Mouse (Mus musculus) kidney, embryonic 15.5 days (tissue): ENCODE measurements at regions not wholly inside any gene's neighbourhood (a gene's known extent, or its start where the extent isn't known, plus 50 kb on each side); places are given as distances from the start of the nearest gene placed in this dataset.

Source experiments
- ATAC-seq: fragments of 200-750 bp; cut with Nextera tagmentation; replicated peaks from 2 replicates; pipeline ENCODE4 v1.8.0; 2017; ENCODE audit warnings: moderate TSS enrichment; ENCODE audit not compliant: low FRiP score
- H3K27ac ChIP-seq: fragments of 300-500 bp; sonication (generic); 2 replicates; pipeline ENCODE4 v1.5.1; 2015; ENCODE audit warnings: mild to moderate bottlenecking, inconsistent platforms
- H3K27me3 ChIP-seq: fragments of 300-500 bp; sonication (generic); 2 replicates; pipeline ENCODE4 v1.6.1; 2015; ENCODE audit warnings: inconsistent platforms
- H3K36me3 ChIP-seq: fragments of 300-500 bp; sonication (generic); 2 replicates; pipeline ENCODE4 v1.6.1; 2015; ENCODE audit warnings: inconsistent platforms
- H3K4me1 ChIP-seq: fragments of 300-500 bp; sonication (generic); 2 replicates; pipeline ENCODE4 v1.6.1; 2015; ENCODE audit warnings: inconsistent platforms
- H3K4me2 ChIP-seq: fragments of 300-500 bp; sonication (generic); 2 replicates; pipeline ENCODE4 v1.6.1; 2015; ENCODE audit warnings: moderate library complexity, mild to moderate bottlenecking, inconsistent platforms
- H3K4me3 ChIP-seq: fragments of 300-500 bp; sonication (generic); replicated peaks from 2 replicates; pipeline ENCODE4 v1.5.1; 2015; ENCODE audit warnings: mild to moderate bottlenecking, inconsistent platforms
- H3K9ac ChIP-seq: fragments of 300-500 bp; sonication (generic); 2 replicates; pipeline ENCODE4 v1.6.1; 2015; ENCODE audit warnings: mild to moderate bottlenecking, inconsistent platforms
- H3K9me3 ChIP-seq: fragments of 300-500 bp; sonication (generic); replicated peaks from 2 replicates; pipeline ENCODE4 v1.6.1; 2016; ENCODE audit warnings: inconsistent platforms
- WGBS: fragments of 180-500 bp; shearing (Covaris S2); methylation state at CpG from one replicate; pipeline ENCODE4 v1.1.7; 2015; ENCODE audit warnings: mixed read lengths; 5-methylcytosine and 5-hydroxymethylcytosine counted together

GRCm38 (mm10) chr13:7691232-7691631 is 511.4 kb upstream of the Adarb2 start:
- Histone ChIP-seq H3K4me3 (no peak overlapping the region), H3K4me2 (no peak overlapping the region), H3K27me3 (no peaks in the 10 kb centered on the region), H3K4me1 (no peaks in the 10 kb centered on the region), H3K27ac (no peak overlapping the region), H3K9me3 (no peaks in the 10 kb centered on the region), H3K36me3 (no peaks in the 10 kb centered on the region), H3K9ac (no peak overlapping the region)
- no peak for ATAC-seq
- 59% methylated on average over 5 of the region's 5 CpGs for WGBS

DNA sequence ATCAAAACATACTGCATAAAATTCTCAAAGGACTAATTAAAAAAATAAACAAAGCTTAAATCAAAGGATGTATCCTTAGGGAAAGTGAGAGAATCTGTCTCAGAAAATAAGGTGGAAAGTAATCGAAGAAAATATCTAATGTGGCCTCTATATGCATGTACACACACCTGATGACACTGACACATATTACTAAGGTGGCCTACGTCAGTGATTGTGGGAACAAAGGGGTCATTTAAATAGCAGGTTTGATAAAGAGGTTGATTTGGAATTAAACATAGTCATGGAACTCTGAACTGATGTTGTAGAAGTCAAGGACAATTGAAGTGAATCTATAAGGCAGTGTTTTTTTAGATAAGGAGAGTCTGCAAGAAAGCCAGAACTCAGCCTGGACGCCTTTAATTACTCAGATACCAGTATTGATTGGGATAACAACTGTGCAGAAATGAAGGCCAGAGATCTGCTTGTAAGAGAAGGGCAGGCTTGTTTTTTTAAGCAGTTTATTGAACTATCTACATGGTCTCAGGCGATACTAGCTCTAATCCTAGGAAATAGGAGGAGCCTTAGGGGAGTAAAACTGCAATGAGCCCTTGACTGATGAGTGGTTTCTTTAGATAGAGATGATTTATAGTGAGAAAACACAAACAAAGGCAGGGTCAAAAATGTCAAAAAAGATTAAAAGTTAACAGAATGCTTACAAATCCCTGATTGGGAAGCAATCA is 504.9 kb upstream of the Adarb2 start:
- no peak overlapping the region for H3K4me2 ChIP-seq
- H3K4me1 ChIP-seq, result no peaks in the 10 kb centered on the region
- 67% methylated on average over 4 of the region's 4 CpGs for WGBS
- no peak overlapping the region for H3K4me3 ChIP-seq
- H3K9ac ChIP-seq, result no peak overlapping the region
- no peak for ATAC-seq
- no peaks in the 10 kb centered on the region for H3K27me3 ChIP-seq
- no peaks in the 10 kb centered on the region for H3K9me3 ChIP-seq
- H3K36me3 ChIP-seq, result no peaks in the 10 kb centered on the region
- no peak overlapping the region for H3K27ac ChIP-seq

DNA sequence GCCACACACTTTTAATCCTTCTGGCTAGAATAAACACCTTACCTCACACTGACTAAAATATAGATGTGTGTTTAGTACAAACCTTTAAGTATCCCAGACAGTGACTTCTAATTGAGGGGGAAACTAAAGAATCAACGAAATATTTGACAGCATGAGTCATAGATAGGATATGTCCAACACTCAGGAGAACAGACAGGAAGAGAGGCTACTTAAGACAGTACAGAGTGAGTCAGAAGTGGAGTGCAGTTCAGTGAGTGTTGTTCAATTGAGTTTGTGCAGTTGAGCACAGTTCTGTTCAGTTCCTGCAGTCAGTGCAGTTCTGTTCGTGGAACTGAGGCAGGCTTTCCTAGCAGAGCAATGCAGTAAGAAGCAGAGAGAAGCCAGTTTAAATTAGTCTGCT is 481.1 kb upstream of the Adarb2 start:
- 72% methylated on average over 2 of the region's 2 CpGs for WGBS
- Histone ChIP-seq H3K4me2 (no peak overlapping the region), H3K36me3 (no peaks in the 10 kb centered on the region), H3K9ac (no peak overlapping the region), H3K27me3 (no peaks in the 10 kb centered on the region), H3K27ac (no peak overlapping the region), H3K4me1 (no peaks in the 10 kb centered on the region), H3K4me3 (no peak overlapping the region), H3K9me3 (no peaks in the 10 kb centered on the region)
- ATAC-seq, result no peak

DNA sequence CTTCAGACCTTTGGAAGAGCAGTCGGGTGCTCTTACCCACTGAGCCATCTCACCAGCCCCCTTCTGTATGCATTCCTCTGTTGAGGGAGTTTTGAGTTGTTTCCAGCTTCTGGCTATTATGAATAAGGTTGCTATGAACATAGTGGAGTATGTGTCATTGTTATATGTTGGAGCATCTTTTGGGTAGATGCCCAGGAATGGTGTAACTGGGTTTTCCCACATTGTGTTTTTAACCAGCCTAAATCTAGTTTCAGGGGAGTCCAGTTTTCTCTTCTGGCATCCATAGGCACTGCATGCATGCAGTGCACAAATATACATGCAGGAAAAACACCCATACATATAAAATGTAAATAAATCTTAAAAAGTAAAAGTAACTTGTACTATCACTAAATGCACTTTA is 453.0 kb upstream of the Adarb2 start:
- H3K9me3 ChIP-seq, result no peaks in the 10 kb centered on the region
- ATAC-seq, result no peak
- H3K4me3 ChIP-seq, result no peak overlapping the region
- WGBS, result 81% methylated on average over 1 of the region's 1 CpGs
- H3K4me1 ChIP-seq, result no peaks in the 10 kb centered on the region
- no peaks in the 10 kb centered on the region for H3K36me3 ChIP-seq
- no peak overlapping the region for H3K9ac ChIP-seq
- H3K27ac ChIP-seq, result no peak overlapping the region
- H3K4me2 ChIP-seq, result no peak overlapping the region
- no peaks in the 10 kb centered on the region for H3K27me3 ChIP-seq

- Histone ChIP-seq H3K9ac (no peak overlapping the region), H3K4me2 (no peak overlapping the region), H3K27me3 (no peaks in the 10 kb centered on the region), H3K27ac (no peak overlapping the region), H3K36me3 (no peaks in the 10 kb centered on the region), H3K4me1 (no peaks in the 10 kb centered on the region), H3K9me3 (no peaks in the 10 kb centered on the region), H3K4me3 (no peak overlapping the region)
- 80% methylated on average over 3 of the region's 3 CpGs for WGBS
- no peak for ATAC-seq
These were observed 417.4 kb upstream of the Adarb2 start for GRCm38 (mm10) chr13:7785252-7785651.

DNA sequence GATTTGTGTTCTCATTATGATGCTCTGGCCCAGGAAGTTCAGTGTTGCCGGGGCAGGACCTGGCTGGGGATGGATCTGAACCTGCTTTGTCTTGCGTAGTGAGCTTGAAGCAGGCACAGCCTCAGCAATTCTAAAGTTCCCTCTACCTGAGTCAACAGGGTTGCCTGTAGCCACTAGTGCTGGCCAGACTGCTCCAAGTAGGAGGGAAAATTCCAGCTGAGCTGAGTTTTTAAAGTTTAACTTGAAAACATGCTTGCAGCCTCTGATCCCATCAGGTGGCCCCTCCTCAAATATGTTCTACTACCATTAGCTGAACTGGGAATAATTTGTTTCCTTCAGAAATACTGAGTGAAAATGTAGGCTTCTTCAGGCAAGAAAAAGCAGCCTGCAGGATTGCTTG is 412.6 kb upstream of the Adarb2 start:
- Histone ChIP-seq H3K27me3 (no peaks in the 10 kb centered on the region), H3K9me3 (no peaks in the 10 kb centered on the region), H3K4me2 (no peak overlapping the region), H3K36me3 (no peaks in the 10 kb centered on the region), H3K4me1 (no peaks in the 10 kb centered on the region), H3K9ac (no peak overlapping the region), H3K27ac (no peak overlapping the region), H3K4me3 (no peak overlapping the region)
- 61% methylated on average over 2 of the region's 2 CpGs for WGBS
- peak; percentile 64; the same call in 1 of the 2 replicates for ATAC-seq
